Mouse (Mus musculus) CH12.LX (cell line): ENCODE results near the gene Sugct. TPM values are rescaled to one million over a fixed set of nuclear protein-coding genes. Genes with fewer than 3 reads are reported as not detected.

ENCODE experiments used
- DNase-seq: peaks from one replicate; pipeline ENCODE4 v3.0.0-alpha.2; 2013; ENCODE audit errors: extremely low read depth
- H3K27ac ChIP-seq: 2 replicates; pipeline ENCODE4 v1.5.1; 2012; ENCODE audit warnings: low read depth, mild to moderate bottlenecking, control low read depth, moderate library complexity; ENCODE audit not compliant: insufficient read depth
- H3K27me3 ChIP-seq: replicated peaks from 2 replicates; pipeline ENCODE3; 2012; ENCODE audit warnings: inconsistent platforms
- H3K36me3 ChIP-seq, 2 experiments: replicated peaks in 1 of 2; 2 replicates each; pipeline versions ENCODE3 to v1.6.1; 2012; ENCODE audit warnings: inconsistent platforms in 1 of 2, low read length in 1 of 2, mild to moderate bottlenecking in 1 of 2, mixed read lengths in 1 of 2, moderate library complexity in 1 of 2; ENCODE audit not compliant: control insufficient read depth in 1 of 2, insufficient read depth in 1 of 2
- H3K4me1 ChIP-seq, 2 experiments: 2 replicates each; pipeline ENCODE4 v1.6.1; 2012; ENCODE audit warnings: inconsistent platforms in 1 of 2, moderate library complexity in 1 of 2; ENCODE audit not compliant: insufficient read depth in 2 of 2, control insufficient read depth in 1 of 2
- H3K4me2 ChIP-seq: 2 replicates; pipeline ENCODE4 v1.6.1; 2012; ENCODE audit warnings: low read depth, mild to moderate bottlenecking, control low read depth; ENCODE audit not compliant: poor library complexity, insufficient read depth, severe bottlenecking
- H3K4me3 ChIP-seq, 3 experiments: fragments of 150-350 bp in 1 of 3; sonication (generic) in 1 of 3; replicated peaks in 1 of 3; 2 replicates each; pipeline versions ENCODE3 to v1.5.1; 2011 to 2012; ENCODE audit warnings: low read depth in 2 of 3, low read length in 2 of 3, mild to moderate bottlenecking in 2 of 3, moderate library complexity in 2 of 3, control low read depth in 1 of 3, improper control_type of control experiment in 1 of 3, inconsistent platforms in 1 of 3, mixed read lengths in 1 of 3; ENCODE audit not compliant: poor library complexity in 1 of 3
- H3K79me2 ChIP-seq: replicated peaks from 2 replicates; pipeline ENCODE4 v1.6.1; 2012; ENCODE audit warnings: mild to moderate bottlenecking, moderate library complexity; ENCODE audit not compliant: control insufficient read depth, poor library complexity, insufficient read depth, severe bottlenecking; ENCODE audit errors: extremely low read depth
- H3K9ac ChIP-seq: 2 replicates; pipeline ENCODE4 v1.6.1; 2012; ENCODE audit warnings: low read depth, mild to moderate bottlenecking, control low read depth, moderate library complexity; ENCODE audit not compliant: insufficient read depth
- H3K9me3 ChIP-seq: replicated peaks from 2 replicates; pipeline ENCODE3; 2012; ENCODE audit warnings: low read length, inconsistent platforms, mixed read lengths
- CHD2 ChIP-seq: IDR thresholded peaks from 2 replicates; pipeline ENCODE4 v1.6.1; 2011; ENCODE audit warnings: low read length, improper control_type of control experiment
- CTCF ChIP-seq, 2 experiments: IDR thresholded peaks in 1 of 2; conservative IDR thresholded peaks in 1 of 2; 2 replicates each; pipeline ENCODE4 v1.5.1; 2011 to 2012; ENCODE audit warnings: low read depth in 2 of 2, low read length in 2 of 2, improper control_type of control experiment in 1 of 2, inconsistent platforms in 1 of 2, mild to moderate bottlenecking in 1 of 2, moderate library complexity in 1 of 2
- ELF1 ChIP-seq: IDR thresholded peaks from 2 replicates; pipeline ENCODE4 v1.6.1; 2014; ENCODE audit warnings: low read depth, mild to moderate bottlenecking, inconsistent platforms, low read length, improper control_type of control experiment
- ETS1 ChIP-seq: conservative IDR thresholded peaks from 2 replicates; pipeline ENCODE4 v1.6.1; 2012; ENCODE audit warnings: low read depth, mild to moderate bottlenecking, inconsistent platforms, low read length, improper control_type of control experiment, moderate library complexity
- GABPA ChIP-seq: IDR thresholded peaks from 2 replicates; pipeline ENCODE4 v1.6.1; 2012; ENCODE audit warnings: low read depth, low read length, improper control_type of control experiment, inconsistent platforms; ENCODE audit not compliant: insufficient replicate concordance
- IRF4 ChIP-seq: IDR thresholded peaks from 2 replicates; pipeline ENCODE4 v1.6.1; 2014; ENCODE audit warnings: low read depth, mild to moderate bottlenecking, inconsistent platforms, low read length, improper control_type of control experiment
- JUN ChIP-seq: IDR thresholded peaks from 2 replicates; pipeline ENCODE4 v1.6.1; 2011; ENCODE audit warnings: low read depth, mild to moderate bottlenecking, low read length, improper control_type of control experiment, moderate library complexity; ENCODE audit not compliant: insufficient read depth
- JUND ChIP-seq: conservative IDR thresholded peaks from 2 replicates; pipeline ENCODE4 v1.6.1; 2011; ENCODE audit warnings: low read depth, low read length, improper control_type of control experiment
- KAT2A ChIP-seq: IDR thresholded peaks from 2 replicates; pipeline ENCODE4 v1.6.1; 2012; ENCODE audit warnings: low read length, improper control_type of control experiment, inconsistent platforms; ENCODE audit not compliant: insufficient replicate concordance
- MAFK ChIP-seq: IDR thresholded peaks from 2 replicates; pipeline ENCODE4 v1.6.1; 2011; ENCODE audit warnings: low read length, improper control_type of control experiment; ENCODE audit not compliant: insufficient replicate concordance
- MAX ChIP-seq: IDR thresholded peaks from 2 replicates; pipeline ENCODE4 v1.6.1; 2011; ENCODE audit warnings: low read length, improper control_type of control experiment
- NRF1 ChIP-seq: IDR thresholded peaks from 2 replicates; pipeline ENCODE4 v1.6.1; 2014; ENCODE audit warnings: low read depth, mild to moderate bottlenecking, inconsistent platforms, low read length, improper control_type of control experiment, moderate library complexity
- POLR2AphosphoS2 ChIP-seq: IDR thresholded peaks from 2 replicates; pipeline ENCODE4 v1.6.1; 2011; ENCODE audit warnings: low read depth, low read length, improper control_type of control experiment
- RAD21 ChIP-seq: IDR thresholded peaks from 2 replicates; pipeline ENCODE4 v1.6.1; 2011; ENCODE audit warnings: low read depth, mild to moderate bottlenecking, low read length, improper control_type of control experiment, moderate library complexity
- SIN3A ChIP-seq: IDR thresholded peaks from 2 replicates; pipeline ENCODE4 v1.6.1; 2012; ENCODE audit warnings: low read length, improper control_type of control experiment, inconsistent platforms
- SMC3 ChIP-seq: IDR thresholded peaks from 2 replicates; pipeline ENCODE4 v1.6.1; 2011; ENCODE audit warnings: low read depth, low read length, improper control_type of control experiment
- TBP ChIP-seq: conservative IDR thresholded peaks from 2 replicates; pipeline ENCODE4 v1.6.1; 2011; ENCODE audit warnings: low read depth, low read length, improper control_type of control experiment
- USF1 ChIP-seq: IDR thresholded peaks from 2 replicates; pipeline ENCODE4 v1.6.1; 2014; ENCODE audit warnings: low read depth, mild to moderate bottlenecking, inconsistent platforms, low read length, improper control_type of control experiment
- ZKSCAN1 ChIP-seq: IDR thresholded peaks from 2 replicates; pipeline ENCODE4 v1.6.1; 2012; ENCODE audit warnings: low read depth, inconsistent platforms, low read length, improper control_type of control experiment, borderline replicate concordance
- ZMIZ1 ChIP-seq: IDR thresholded peaks from 2 replicates; pipeline ENCODE4 v1.6.1; 2012; ENCODE audit warnings: low read depth, mild to moderate bottlenecking, inconsistent platforms, low read length, improper control_type of control experiment
- dilution Hi-C: fragments of 300-500 bp; cut with MboI; formaldehyde crosslinking; loops from 2 replicates; pipeline ENCODE4 v1.14.3; 2020; ENCODE audit warnings: low sequenced_read_pairs; ENCODE audit not compliant: extremely low pct_unique_long_range_greater_than_20kb, extremely low pct_ligation_motif_present
- in situ Hi-C: fragments of 300-500 bp; cut with MboI; formaldehyde crosslinking; loops from 3 replicates; pipeline ENCODE4 v1.14.3; 2019; ENCODE audit warnings: low sequenced_read_pairs, low pct_ligation_motif_present, low pct_unique_long_range_greater_than_20kb, mixed read lengths
- polyA plus RNA-seq: library from polyadenylated mRNA; unstranded; fragments of >175 nt; gene quantifications from 2 replicates; pipeline ENCODE4 v1.2.1, GENCODE M21; 2012; ENCODE audit warnings: low read depth; ENCODE audit not compliant: insufficient read length
- total RNA-seq, 2 experiments: library from RNA; depleted of rRNA; stranded (reverse); fragments of 300-350 nt in 1 of 2; fragments of >200 nt in 1 of 2; gene quantifications; 2 replicates each; pipeline ENCODE4 v1.2.3; 2012 to 2014

Gene Sugct
- total and polyA plus RNA-seq, 3 experiments = 0.42 to 0.87 (median 0.56) TPM

DNA sequence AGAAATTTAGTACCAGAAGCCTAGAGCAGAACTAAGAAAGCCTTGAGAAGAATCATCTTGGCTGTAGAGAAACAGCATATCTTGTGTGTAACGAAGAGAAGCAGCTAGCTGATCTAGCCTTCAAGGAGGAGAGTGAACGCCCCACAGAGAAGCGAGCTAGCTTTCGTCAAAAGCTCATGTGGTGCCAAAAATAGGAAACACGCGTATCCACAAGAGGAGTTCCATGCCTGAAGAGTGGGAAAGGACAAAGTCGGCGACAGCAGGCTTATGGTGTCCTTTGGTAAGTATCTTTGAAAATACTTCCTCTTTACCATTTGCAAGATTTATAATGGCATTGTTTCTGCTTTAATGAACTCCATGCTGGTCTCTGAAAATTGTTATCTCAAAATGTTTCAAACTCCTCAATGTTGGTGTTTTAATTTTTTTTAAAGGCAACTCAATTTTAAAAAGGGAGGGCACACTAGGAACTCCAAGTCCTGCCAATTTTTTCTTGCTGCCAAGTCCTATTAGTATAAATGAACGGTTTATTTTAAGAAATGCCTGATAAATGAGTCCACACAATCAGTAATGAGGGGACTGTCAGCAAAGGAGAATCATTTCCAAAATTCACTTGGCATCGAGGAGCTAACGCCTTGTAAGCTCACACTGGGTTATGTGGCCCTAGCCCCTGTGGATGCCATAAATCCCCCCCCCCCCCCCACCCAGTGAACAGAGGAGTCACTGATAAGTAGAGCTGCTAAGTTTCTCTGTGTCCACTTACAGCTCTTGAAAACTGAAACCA, 757.7 kb downstream of the Sugct start:
- H3K79me2 ChIP-seq = no peaks in the 10 kb centered on the region
- TF ChIP-seq MAFK = no peak
- no peak for TF ChIP-seq KAT2A
- no peak for TF ChIP-seq POLR2AphosphoS2
- no peak for TF ChIP-seq CHD2
- DNase-seq = no peak
- H3K4me3 ChIP-seq = no peak overlapping the region
- H3K36me3 ChIP-seq = no peaks in the 10 kb centered on the region
- H3K9ac ChIP-seq = no peak overlapping the region
- H3K9me3 ChIP-seq = no peaks in the 10 kb centered on the region
- dilution Hi-C loops (no loop called here), in situ Hi-C loops (no loop called here)
- no peaks in the 10 kb centered on the region for H3K27me3 ChIP-seq
- peaks cover 0 to 12% of the 10 kb centered on the region in 2 experiments; a peak in 1 of 4 replicates for H3K4me1 ChIP-seq
- no peak overlapping the region for H3K4me2 ChIP-seq
- H3K27ac ChIP-seq = no peak overlapping the region

DNA sequence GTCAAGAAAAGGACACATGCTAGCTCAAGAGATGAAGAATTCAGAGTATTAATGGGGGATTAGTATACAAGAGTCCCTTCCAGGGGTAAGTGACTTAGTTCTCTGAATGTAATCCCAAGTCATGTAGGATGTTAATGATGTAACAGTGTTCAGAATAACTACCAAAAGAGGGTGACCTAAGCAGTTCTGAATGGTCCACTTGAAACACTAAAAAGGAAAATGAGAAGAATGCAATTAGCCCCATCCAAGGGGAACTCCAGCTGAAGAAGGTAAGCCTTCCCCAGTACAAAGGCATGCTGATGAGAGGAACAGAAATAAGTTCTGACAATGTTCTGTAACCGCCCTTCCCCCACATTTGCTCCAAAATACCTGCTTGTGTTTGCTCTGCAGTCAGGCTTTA, 760.3 kb downstream of the Sugct start:
- peaks cover 0 to 16% of the 10 kb centered on the region in 2 experiments; a peak in 1 of 4 replicates for H3K4me1 ChIP-seq
- H3K9ac ChIP-seq = no peak overlapping the region
- H3K4me2 ChIP-seq = no peak overlapping the region
- in situ Hi-C loops (no loop called here), dilution Hi-C loops (no loop called here)
- H3K27me3 ChIP-seq = no peaks in the 10 kb centered on the region
- no peak overlapping the region for H3K27ac ChIP-seq
- no peak overlapping the region for H3K4me3 ChIP-seq
- H3K9me3 ChIP-seq = no peaks in the 10 kb centered on the region
- DNase-seq = peak; percentile 21
- TF ChIP-seq JUND = no peak
- TF ChIP-seq ETS1 = no peak
- no peaks in the 10 kb centered on the region for H3K79me2 ChIP-seq
- no peaks in the 10 kb centered on the region for H3K36me3 ChIP-seq

DNA sequence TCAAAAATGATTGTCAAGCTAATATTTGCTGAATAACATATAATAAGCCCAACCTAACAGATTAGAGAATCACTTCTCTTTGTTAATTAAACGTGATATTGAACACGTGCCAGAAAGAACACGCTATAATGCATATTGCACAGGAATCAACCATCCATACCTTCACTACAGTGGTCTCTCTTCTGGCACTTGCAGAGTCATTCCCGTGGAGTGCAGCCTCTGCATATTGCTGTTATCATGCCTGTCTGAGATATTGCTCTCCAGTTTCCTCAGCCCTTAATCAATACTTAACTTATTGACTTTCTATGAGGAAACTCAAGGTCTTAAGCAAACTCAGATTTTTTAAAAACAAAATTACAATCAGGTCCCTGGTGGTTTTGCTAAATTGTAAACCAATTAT, 761.8 kb downstream of the Sugct start:
- H3K4me3 ChIP-seq = no peak overlapping the region
- in situ Hi-C loops (no loop called here), dilution Hi-C loops (no loop called here)
- H3K36me3 ChIP-seq = no peaks in the 10 kb centered on the region
- no peak overlapping the region for H3K9ac ChIP-seq
- H3K79me2 ChIP-seq = no peaks in the 10 kb centered on the region
- no peak for TF ChIP-seq SMC3
- TF ChIP-seq JUN = no peak
- no peak for TF ChIP-seq MAFK
- TF ChIP-seq ELF1 = no peak
- TF ChIP-seq TBP = no peak
- no peak for TF ChIP-seq SIN3A
- no peak for TF ChIP-seq ZKSCAN1
- TF ChIP-seq CTCF (conservative IDR thresholded peaks at IDR 0.05 in 1 of 2, IDR thresholded peaks at IDR 0.05 in 1 of 2; ENCODE audit: low read depth in 2 of 2, low read length in 2 of 2) = no peak
- TF ChIP-seq RAD21 = no peak
- no peak for TF ChIP-seq KAT2A
- no peak for TF ChIP-seq MAX
- no peak for TF ChIP-seq NRF1
- TF ChIP-seq IRF4 = no peak
- no peak for TF ChIP-seq ZMIZ1
- no peak for TF ChIP-seq USF1
- TF ChIP-seq GABPA = no peak
- peaks cover 0 to 16% of the 10 kb centered on the region in 2 experiments; a peak in 1 of 4 replicates for H3K4me1 ChIP-seq
- no peak overlapping the region for H3K27ac ChIP-seq
- H3K9me3 ChIP-seq = no peaks in the 10 kb centered on the region
- H3K4me2 ChIP-seq = no peak overlapping the region
- no peaks in the 10 kb centered on the region for H3K27me3 ChIP-seq
- DNase-seq = no peak
